Mouse (Mus musculus) E14TG2a.4 (cell line): ENCODE measurements at regions not wholly inside any gene's neighbourhood (a gene's known extent, or its start where the extent isn't known, plus 50 kb on each side); places are given as distances from the start of the nearest gene placed in this dataset.

Source experiments
- H3K27me3 ChIP-seq: 2 replicates; pipeline ENCODE4 v1.6.1; 2014; ENCODE audit warnings: low read length, control low read depth; ENCODE audit not compliant: insufficient read depth
- H3K36me3 ChIP-seq: 2 replicates; pipeline ENCODE4 v1.6.1; 2014; ENCODE audit warnings: low read length, control low read depth; ENCODE audit not compliant: insufficient read depth
- H3K4me1 ChIP-seq: replicated peaks from 2 replicates; pipeline ENCODE4 v1.6.1; 2014; ENCODE audit warnings: low read depth, low read length, control low read depth
- H3K4me3 ChIP-seq: replicated peaks from 2 replicates; pipeline ENCODE4 v1.5.1; 2014; ENCODE audit warnings: mild to moderate bottlenecking, low read length
- H3K9me3 ChIP-seq: 2 replicates; pipeline ENCODE4 v1.6.1; 2014; ENCODE audit warnings: low read length, control low read depth
- CTCF ChIP-seq: conservative IDR thresholded peaks from 2 replicates; pipeline ENCODE4 v1.5.1; 2014; ENCODE audit warnings: low read length
- NANOG ChIP-seq: IDR thresholded peaks from 2 replicates; pipeline ENCODE4 v1.6.1; 2014; ENCODE audit warnings: borderline replicate concordance, low read length, mixed read lengths
- POU5F1 ChIP-seq: IDR thresholded peaks from 2 replicates; pipeline ENCODE4 v1.6.1; 2014; ENCODE audit warnings: low read length, borderline replicate concordance

- Histone ChIP-seq H3K36me3 (no peaks in the 10 kb centered on the region), H3K4me3 (no peak overlapping the region), H3K4me1 (peaks cover 61% of the 10 kb centered on the region), H3K9me3 (no peaks in the 10 kb centered on the region), H3K27me3 (peaks cover 16% of the 10 kb centered on the region; the same call in 1 of the 2 replicates)
- TF ChIP-seq NANOG = no peak
- TF ChIP-seq CTCF = no peak
- no peak for TF ChIP-seq POU5F1
Observed at GRCm38 (mm10) chr13:57365096-57365495, 469.3 kb upstream of the Trpc7 start.

GRCm38 (mm10) chr13:57364396-57364795, 468.6 kb upstream of the Trpc7 start:
- no peak overlapping the region for H3K4me3 ChIP-seq
- TF ChIP-seq CTCF (no peak), POU5F1 (no peak), NANOG (no peak)
- peaks cover 59% of the 10 kb centered on the region for H3K4me1 ChIP-seq
- no peaks in the 10 kb centered on the region for H3K9me3 ChIP-seq
- peaks cover 19% of the 10 kb centered on the region; the same call in 1 of the 2 replicates for H3K27me3 ChIP-seq
- H3K36me3 ChIP-seq = no peaks in the 10 kb centered on the region

- Histone ChIP-seq H3K4me3 (peak overlapping the region; percentile 32; the same call in 1 of the 2 replicates), H3K27me3 (peaks cover 23% of the 10 kb centered on the region; the same call in 1 of the 2 replicates), H3K36me3 (no peaks in the 10 kb centered on the region), H3K4me1 (peaks cover 58% of the 10 kb centered on the region), H3K9me3 (no peaks in the 10 kb centered on the region)
- TF ChIP-seq CTCF (no peak), NANOG (peak; percentile 87), POU5F1 (peak; percentile 96)
Observed at GRCm38 (mm10) chr13:57362563-57362962, 466.8 kb upstream of the Trpc7 start.

- Histone ChIP-seq H3K27me3 (peaks cover 33% of the 10 kb centered on the region), H3K36me3 (no peaks in the 10 kb centered on the region), H3K4me1 (peaks cover 68% of the 10 kb centered on the region), H3K9me3 (no peaks in the 10 kb centered on the region), H3K4me3 (no peak overlapping the region)
- TF ChIP-seq NANOG = no peak
- TF ChIP-seq POU5F1 = no peak
- TF ChIP-seq CTCF = no peak
Observed at GRCm38 (mm10) chr13:57361286-57361685, 465.5 kb upstream of the Trpc7 start.

- no peak for TF ChIP-seq NANOG
- no peak for TF ChIP-seq CTCF
- no peak for TF ChIP-seq POU5F1
- peaks cover 24% of the 10 kb centered on the region for H3K27me3 ChIP-seq
- no peak overlapping the region for H3K4me3 ChIP-seq
- H3K4me1 ChIP-seq = peaks cover 26% of the 10 kb centered on the region
- no peaks in the 10 kb centered on the region for H3K9me3 ChIP-seq
- no peaks in the 10 kb centered on the region for H3K36me3 ChIP-seq
Observed at GRCm38 (mm10) chr13:57354606-57355005, 458.8 kb upstream of the Trpc7 start.

- peaks cover 26% of the 10 kb centered on the region for H3K4me1 ChIP-seq
- no peaks in the 10 kb centered on the region for H3K36me3 ChIP-seq
- no peaks in the 10 kb centered on the region for H3K9me3 ChIP-seq
- TF ChIP-seq CTCF = no peak
- no peak for TF ChIP-seq NANOG
- no peak for TF ChIP-seq POU5F1
- H3K4me3 ChIP-seq = no peak overlapping the region
- H3K27me3 ChIP-seq = peaks cover 24% of the 10 kb centered on the region
Observed at GRCm38 (mm10) chr13:57353976-57354375, 458.2 kb upstream of the Trpc7 start.

GRCm38 (mm10) chr13:57350828-57351227, 455.0 kb upstream of the Trpc7 start:
- Histone ChIP-seq H3K4me3 (no peak overlapping the region), H3K9me3 (no peaks in the 10 kb centered on the region)
- TF ChIP-seq NANOG = no peak
- no peak for TF ChIP-seq POU5F1
- no peak for TF ChIP-seq CTCF

GRCm38 (mm10) chr13:57338676-57339075, 442.9 kb upstream of the Trpc7 start:
- Histone ChIP-seq H3K36me3 (no peaks in the 10 kb centered on the region), H3K9me3 (peaks cover 20% of the 10 kb centered on the region), H3K4me1 (peaks cover 6% of the 10 kb centered on the region), H3K4me3 (no peak overlapping the region), H3K27me3 (no peaks in the 10 kb centered on the region)
- TF ChIP-seq POU5F1 (no peak), NANOG (no peak), CTCF (no peak)

More at GRCm38 (mm10) chr13:57350828-57351227, 455.0 kb upstream of the Trpc7 start:
- Histone ChIP-seq H3K36me3 (no peaks in the 10 kb centered on the region), H3K27me3 (peaks cover 7% of the 10 kb centered on the region; the same call in 1 of the 2 replicates), H3K4me1 (0 out of 2 replicates have a peak, but pooled peaks cover 6% of the 10 kb centered on the region)

- TF ChIP-seq CTCF = no peak
- no peak for TF ChIP-seq POU5F1
- TF ChIP-seq NANOG = no peak
- Histone ChIP-seq H3K4me3 (no peak overlapping the region), H3K36me3 (no peaks in the 10 kb centered on the region), H3K9me3 (peaks cover 21% of the 10 kb centered on the region), H3K27me3 (no peaks in the 10 kb centered on the region), H3K4me1 (peaks cover 9% of the 10 kb centered on the region)
Observed at GRCm38 (mm10) chr13:57336596-57336995, 440.8 kb upstream of the Trpc7 start.
